Mouse (Mus musculus) layer of hippocampus, postnatal 10 days (tissue): ENCODE data around the gene Serf1. TPM values are rescaled to one million over a fixed set of nuclear protein-coding genes. Genes with fewer than 3 reads are reported as not detected.
A peak's percentile ranks its signal among the peaks of the same experiment; 100 is the strongest.
"Not testable (repeated sequence)": the region's sequence is repeated elsewhere in the genome, so short reads cannot be mapped to it uniquely, and the experiment has no call there.

ENCODE experiments used
- DNase-seq, 2 experiments: peaks; one replicate each; pipeline ENCODE4 v3.0.0; 2021; ENCODE audit warnings: low spot score in 2 of 2
- long read RNA-seq: library from polyadenylated mRNA; stranded (forward); transcript quantifications from one replicate; pipeline ENCODE4 v2.0.0, GENCODE M21; 2023
- total RNA-seq, 2 experiments: library from RNA; stranded (reverse); gene quantifications; 2 replicates each; pipeline ENCODE4 v1.2.3; 2021

Serf1 gene
- 10 to 100 TPM; 49.2 to 63.3 TPM for total RNA-seq
- long read RNA-seq, transcript Serf1-201 (3 exons, 601 nt) = major isoform, 126 of 128 reads
- long read RNA-seq, partial matches to known transcripts = 0 of 128 reads
- long read RNA-seq, other reads (novel, unspliced or antisense) = 2 of 128 reads

GRCm38 (mm10) chr13:100107652-100108472 is at the start of gene Serf1:
Gene Serf1 (plus strand): TSS chr13:100108012.
- DNase-seq = peak; percentile 68 to 83

GRCm38 (mm10) chr13:100063936-100064335 is 43.9 kb upstream of the Serf1 start:
- DNase-seq = no peak

- no peak for DNase-seq
These were observed 40.0 kb upstream of the Serf1 start for GRCm38 (mm10) chr13:100067821-100068220.

GRCm38 (mm10) chr13:100071473-100071872 is 36.3 kb upstream of the Serf1 start:
- DNase-seq = no peak

GRCm38 (mm10) chr13:100098808-100099207 is 9.0 kb upstream of the Serf1 start:
- DNase-seq = no peak

GRCm38 (mm10) chr13:100103052-100103658 is 4.7 kb upstream of the Serf1 start:
- DNase-seq = no peak

- peak; percentile 97 for DNase-seq
These were observed 4.0 kb upstream of the Serf1 start, which contains the start of gene Bdp1 for GRCm38 (mm10) chr13:100103748-100104254. Gene Bdp1 (minus strand): TSS chr13:100104070.

GRCm38 (mm10) chr13:100112218-100112972 is 4.6 kb downstream of the Serf1 start:
- DNase-seq = peak in 1 of 2 experiments; percentile 24

- DNase-seq = no peak
These were observed 16.2 kb downstream of the Serf1 start for GRCm38 (mm10) chr13:100123970-100124369.

GRCm38 (mm10) chr13:100124423-100125257 is 16.8 kb downstream of the Serf1 start, which contains the start of gene Smn1:
Gene Smn1 (plus strand): TSS chr13:100124852.
- DNase-seq = peak; percentile 83 to 91

GRCm38 (mm10) chr13:100125258-100125643 is 17.4 kb downstream of the Serf1 start:
- DNase-seq = no peak

- no peak for DNase-seq
These were observed 34.0 kb downstream of the Serf1 start for GRCm38 (mm10) chr13:100141646-100142314.

- no peak for DNase-seq
These were observed 44.8 kb downstream of the Serf1 start for GRCm38 (mm10) chr13:100152659-100153058.

- no peak for DNase-seq
These were observed 48.8 kb downstream of the Serf1 start for GRCm38 (mm10) chr13:100156624-100157023.

GRCm38 (mm10) chr13:100161171-100161870 is 53.5 kb downstream of the Serf1 start:
- not testable (repeated sequence) for DNase-seq

GRCm38 (mm10) chr13:100162467-100162866 is 54.7 kb downstream of the Serf1 start:
- not testable (repeated sequence) for DNase-seq
